Mouse (Mus musculus): ENCODE data around the gene March10.

Gene March10

DNA sequence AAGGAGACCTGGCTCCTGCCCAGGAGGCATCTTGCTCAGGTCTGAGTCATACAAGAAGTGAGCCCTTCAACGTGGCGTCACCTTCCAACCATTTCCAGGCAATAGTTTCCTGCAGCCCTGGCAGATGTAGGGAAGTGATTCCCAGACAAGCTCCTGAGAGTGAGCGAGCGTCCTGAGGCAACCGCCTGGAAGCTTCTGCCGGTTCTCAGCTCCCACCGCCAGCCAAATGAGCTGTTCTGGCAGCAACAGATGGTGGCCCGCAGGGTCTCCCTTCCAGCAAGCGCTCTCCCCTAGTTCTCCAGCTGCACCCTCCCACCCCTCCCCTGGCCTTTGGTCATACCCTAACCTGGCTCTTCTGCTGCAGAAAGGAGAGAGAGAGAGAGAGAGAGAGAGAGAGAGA, 54.2 kb downstream of the March10 start:
- no peak for DNase-seq (ENCODE audit: low spot score)

DNA sequence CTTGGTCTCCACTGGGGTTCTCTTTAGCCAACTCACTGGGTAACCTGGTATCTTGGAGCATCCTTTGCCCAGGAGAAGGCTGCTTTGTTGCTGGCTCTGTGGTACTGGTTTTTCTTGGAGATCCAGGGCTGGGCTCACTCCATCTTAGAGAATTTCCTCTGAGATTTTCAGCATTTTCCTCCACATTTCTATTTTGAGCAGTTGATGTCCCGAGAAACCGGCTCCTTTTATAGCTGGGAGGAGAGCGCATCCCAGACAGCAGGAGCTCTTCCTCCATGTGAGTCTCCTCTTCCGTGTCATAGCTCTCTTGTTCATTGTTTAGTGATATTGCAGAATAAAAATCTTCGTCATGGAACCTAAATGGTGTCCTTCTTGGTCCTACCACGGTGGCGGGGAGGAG, 66.2 kb downstream of the March10 start:
- no peak for DNase-seq (ENCODE audit: low spot score)

DNA sequence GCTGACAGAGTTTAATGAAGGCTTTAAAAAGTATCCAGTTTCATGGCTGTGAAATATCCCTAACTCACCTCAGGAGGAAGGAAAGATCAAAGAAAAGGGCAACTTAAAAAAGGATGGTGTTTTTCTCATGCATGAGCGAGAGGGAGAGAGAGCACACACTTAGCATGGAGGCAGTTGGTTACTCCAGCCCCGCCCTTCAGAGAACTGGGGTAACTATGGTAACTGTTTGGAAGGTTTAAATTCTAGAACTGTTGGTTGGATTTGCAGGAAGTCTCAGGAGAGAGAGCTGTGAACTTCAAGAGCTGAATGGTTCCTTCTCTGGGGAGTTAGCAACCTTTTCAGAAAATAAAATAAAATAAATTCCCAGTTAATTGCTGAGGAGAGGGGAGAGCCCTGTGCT, 67.9 kb downstream of the March10 start:
- DNase-seq (ENCODE audit: low spot score) = no peak

DNA sequence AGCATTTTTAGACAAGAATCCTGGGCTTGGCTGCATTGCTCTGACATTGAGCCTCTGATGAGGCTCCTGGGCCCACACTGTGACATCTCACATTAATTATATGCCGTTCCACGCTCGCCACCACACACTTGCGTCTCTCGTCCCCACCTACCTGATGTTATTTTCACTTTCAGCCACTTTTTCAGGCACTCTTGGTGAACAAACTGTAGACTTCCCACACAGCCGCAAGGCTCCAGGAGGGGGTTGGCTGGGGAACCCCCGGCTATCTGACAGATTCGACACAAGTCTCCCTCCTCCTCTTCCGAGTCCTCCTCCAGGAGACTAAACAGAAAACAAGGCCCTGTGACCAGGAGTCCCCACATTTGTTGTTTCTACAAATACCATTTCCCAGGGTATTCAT, 71.3 kb downstream of the March10 start:
- no peak for DNase-seq (ENCODE audit: low spot score)

DNA sequence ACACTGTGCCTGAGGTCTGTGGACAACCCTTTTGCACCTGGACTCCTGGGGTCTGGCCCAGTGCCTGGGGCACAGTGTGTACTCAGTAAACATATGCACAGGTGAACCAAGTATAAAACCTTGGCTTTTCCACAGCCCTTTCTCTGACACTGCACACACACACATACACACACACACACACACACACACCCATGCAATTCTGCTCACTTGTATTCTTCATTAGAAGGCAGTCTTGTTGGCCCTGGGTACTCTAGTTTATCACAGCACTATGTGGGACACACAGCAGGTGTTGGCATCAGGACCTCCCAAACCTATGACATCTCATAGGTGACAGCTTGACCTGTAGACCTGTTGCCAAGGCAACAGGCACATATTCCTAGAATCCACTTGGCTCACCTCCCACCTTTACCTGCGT, 80.7 kb downstream of the March10 start:
- no peak for DNase-seq (ENCODE audit: low spot score)

DNA sequence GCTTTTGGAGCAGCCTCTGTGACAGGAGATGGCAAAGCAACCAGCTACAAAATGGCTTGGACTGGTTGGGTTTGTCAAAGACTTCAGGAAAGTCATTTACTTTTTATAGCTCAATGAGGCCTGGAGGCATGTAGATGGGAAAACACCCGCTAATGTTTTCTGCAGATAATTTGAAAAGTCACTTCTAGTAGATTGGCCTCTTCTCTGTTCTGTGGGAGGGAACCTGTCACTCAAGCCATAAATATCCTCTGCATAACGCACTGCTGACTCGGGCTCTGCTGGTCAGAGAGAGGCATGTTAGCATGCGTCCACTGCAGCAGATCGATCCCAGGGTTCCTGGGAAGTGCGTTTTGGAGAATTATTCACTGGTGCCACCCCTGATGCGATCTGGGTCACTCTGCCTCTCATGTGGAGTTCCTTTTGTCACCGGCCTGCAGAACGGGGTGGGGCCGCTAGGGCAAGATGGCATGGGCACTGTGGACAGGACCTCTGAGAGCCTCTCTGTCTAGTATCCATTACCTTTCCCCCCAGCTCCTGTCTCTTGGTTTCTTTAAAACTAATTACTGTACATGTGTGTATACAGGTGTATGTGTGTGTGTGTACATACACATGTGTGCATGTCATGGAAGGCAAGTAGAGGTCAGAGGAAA, 81.9 kb downstream of the March10 start:
- DNase-seq (ENCODE audit: low spot score) = no peak

DNA sequence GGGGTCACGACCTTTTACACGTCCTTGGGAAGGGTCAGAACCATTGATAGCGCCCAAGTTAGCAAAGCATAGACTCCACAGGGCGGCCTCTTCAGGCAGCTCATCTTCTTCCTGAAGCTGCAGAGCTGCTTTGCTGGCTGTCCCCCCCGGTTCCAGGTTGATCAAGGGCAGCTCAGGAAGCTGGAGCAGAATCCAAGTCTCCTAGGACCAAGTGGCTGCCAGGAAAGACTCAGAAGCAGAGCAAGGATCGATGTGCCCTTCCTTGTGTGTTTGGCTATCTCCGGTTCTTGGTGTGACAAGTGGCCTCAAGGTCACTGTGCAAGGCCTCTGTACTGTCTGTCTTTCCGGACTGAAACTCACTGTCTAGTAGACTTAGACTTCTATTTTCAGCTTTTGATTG, 82.7 kb downstream of the March10 start:
- DNase-seq (ENCODE audit: low spot score) = no peak

DNA sequence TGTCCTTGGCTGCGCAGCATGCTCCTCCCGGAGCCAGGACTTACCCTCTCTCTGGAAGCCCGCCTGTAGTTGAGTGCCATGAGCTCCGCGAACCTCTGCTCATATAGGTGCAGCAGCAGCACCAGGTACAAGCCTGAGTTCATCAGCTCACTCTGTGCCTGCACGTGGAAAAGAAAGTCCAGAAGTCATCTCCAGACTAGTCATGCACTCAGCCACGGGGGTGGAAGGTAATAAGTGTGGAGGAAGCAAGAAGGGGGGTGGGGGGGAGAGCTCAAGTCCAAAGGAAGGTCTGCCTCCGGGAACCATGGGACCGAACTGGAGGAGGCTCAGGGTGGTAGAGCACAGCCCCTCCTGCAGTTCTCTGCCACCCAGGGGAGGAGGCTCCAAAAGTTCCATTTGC, 84.7 kb downstream of the March10 start:
- DNase-seq (ENCODE audit: low spot score) = no peak

DNA sequence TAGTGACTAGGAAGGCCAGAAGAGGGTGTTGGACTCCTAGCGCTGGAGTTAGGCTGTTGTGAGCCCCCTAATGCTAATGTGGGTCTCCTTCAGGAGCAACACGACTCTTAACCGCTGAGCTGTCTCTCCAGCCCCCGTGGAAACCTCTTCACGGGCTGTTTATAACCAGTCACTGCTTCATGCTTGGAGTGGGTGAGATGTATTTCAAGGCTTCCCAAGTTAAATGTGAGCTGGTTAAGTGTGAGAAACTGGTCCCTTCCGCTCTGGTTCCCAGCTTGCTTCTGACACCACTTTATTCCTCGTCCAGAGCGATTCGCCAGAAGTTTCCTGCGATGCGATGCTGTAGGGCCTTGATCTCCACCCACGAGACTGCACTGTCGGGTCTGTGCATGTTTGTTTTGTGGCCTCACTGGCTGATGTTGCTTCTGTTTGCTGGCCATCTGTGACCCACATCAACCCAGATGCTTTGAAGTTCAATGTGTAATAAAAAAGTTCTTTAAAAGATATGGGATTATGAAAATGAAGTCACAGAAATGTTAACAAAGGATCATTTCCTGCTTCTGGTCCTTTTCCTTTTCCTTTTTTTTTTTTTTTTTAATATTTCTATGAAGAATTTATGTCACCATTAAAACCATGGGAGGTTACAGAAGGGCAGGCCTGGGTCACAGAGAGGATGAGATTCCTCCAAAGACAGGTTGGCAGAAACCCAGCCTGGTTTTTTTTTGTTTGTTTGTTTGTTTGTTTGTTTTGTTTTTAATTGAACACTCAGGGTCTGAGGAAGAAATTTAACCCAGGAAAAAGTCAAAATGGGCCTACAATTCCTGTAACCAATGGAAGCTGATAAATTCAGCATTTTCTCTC, 86.8 kb downstream of the March10 start:
- no peak for DNase-seq (ENCODE audit: low spot score)

DNA sequence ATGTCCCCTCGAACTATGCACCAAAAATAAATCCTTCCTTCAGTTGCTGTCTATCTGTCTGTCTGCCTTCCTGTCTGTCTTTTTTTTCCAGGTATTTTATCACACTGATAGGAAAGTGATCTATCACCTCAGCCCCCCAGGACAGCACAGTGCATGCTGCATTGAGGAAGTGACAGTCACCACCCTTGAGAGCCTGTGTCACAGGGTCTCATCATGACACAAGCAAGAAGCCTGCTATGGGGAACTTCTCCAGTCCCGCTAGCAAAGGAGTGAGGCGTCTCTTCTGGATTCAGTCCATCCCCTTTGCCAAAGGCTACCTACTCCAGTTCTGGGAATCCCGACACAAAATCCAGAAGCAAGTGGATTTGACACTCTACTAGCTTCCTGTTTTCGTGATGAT, 87.7 kb downstream of the March10 start:
- no peak for DNase-seq (ENCODE audit: low spot score)

DNA sequence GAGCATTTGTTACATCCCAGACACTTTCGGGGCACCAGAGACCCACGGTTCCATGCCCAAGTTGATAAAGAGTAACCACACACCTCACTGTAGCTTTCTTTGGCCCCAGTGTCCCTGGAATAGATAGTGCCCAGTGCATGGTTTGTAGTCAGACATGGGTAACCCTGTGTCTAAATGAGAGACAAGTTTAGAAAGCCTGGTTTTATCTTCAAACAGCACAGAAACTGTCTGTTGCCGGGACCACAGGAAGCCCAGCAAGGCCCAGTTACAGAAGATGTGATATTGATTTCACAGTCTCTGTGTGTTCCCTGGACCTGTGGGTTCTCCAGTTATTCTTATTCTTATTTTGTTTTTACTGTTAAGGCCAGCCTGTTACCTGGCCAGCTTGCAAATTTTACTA, 89.4 kb downstream of the March10 start:
- DNase-seq (ENCODE audit: low spot score) = no peak

DNA sequence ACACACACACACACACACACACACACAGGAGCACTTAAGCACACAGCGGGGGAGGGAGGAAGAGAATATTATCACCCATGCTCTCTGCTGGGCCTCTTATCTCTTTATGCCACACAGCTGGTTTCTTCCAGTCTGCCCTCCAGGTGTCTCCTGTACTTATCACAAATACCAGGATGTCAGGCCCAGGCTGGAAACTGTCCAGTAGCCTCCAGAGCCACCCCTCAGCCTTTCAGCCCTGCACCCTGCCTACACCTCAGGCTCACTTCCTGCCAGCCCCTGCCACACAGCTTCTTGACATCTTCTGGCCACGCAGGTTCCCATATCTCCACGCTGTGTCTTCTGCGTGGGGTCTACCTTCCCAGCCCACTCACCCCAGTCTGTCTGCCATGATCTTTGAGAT, 90.5 kb downstream of the March10 start:
- DNase-seq (ENCODE audit: low spot score) = peak; percentile 66

DNA sequence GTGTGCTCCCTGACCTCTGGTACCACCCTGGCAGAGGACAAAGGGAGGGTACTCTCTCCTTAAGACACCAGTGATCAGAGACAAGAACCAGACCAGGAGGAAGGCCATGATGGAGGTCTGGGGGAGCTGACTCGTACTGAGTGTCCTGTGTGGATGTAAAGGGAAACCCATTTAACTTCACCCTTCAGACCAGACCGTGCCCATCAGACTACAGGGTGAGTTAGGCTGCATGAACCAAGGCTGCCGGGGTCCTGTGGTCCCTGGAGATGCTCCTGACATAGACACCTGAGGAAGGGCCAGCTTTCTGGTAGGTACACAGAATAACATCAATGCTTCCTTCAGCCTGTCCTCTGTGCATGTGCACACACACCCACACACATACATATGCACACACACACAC, 90.9 kb downstream of the March10 start:
- DNase-seq (ENCODE audit: low spot score) = peak; percentile 35

DNA sequence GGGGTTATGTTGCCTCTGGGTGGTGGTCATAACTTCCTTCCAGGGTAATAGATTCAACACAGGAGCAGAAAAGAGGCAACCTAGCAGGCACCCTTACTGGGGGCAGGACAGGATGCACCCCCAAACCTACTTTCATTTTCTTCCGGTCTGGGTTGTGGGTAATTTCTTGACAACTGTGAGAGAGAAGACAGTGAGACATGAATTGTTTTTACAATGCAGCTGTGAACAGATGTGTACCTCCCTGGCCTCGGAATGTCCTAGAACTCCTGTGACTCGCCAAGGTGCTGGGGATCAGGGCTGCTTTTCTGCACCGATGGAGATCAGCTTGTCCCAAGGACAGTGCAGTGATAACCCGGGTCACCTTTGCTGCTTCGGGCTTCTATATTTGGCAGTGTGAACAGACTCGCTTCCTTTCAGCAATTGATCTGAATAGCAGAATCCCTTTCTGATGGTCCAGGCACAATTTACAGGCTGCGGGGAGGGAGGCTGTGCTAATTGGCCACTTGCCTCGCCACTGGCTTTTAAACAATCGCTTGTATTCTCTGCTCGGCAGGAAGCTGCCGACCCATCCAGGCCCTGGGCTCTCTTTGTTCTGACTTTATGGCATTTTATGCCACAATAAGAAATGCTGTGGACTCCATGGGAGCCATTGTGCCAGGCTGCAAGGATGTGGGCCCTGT, 92.0 kb downstream of the March10 start:
- no peak for DNase-seq (ENCODE audit: low spot score)

DNA sequence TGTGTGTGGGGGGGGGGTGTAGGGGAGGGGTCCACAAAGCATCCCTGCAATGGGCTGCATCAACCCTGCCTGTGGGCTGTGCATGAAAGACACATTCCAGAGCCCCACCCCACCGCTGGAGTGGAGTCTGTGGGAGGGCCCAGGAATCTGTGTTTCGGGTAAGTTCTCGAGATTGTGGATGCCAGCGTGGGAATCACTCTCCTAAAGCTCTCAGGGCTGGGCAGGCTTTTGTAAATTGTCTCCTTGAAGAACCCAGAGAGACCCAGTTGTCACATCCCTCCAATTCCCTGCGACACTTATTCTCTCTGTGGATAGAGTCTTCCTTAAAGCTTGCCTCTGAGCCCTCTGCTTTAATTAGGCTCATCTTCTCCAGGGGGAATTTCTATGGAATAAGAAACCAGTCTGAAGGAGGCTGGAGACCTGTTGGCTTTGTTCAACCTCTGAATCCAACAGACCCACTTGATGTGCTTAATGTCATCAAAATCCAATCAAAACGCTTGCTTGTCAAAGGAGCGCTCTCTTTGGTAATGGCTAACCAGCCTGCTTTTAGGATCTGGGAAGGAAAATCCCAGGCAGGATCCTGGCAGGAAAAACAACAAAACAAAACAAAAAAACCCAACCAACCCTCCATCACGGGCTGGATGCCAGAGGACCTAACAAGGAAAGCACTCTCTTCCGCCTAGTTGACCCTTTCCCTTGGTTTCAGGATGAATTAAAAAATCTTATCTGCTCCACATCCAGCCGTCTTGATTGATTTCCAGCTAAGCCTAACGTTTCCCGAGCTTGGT, 92.7 kb downstream of the March10 start:
- no peak for DNase-seq (ENCODE audit: low spot score)

DNA sequence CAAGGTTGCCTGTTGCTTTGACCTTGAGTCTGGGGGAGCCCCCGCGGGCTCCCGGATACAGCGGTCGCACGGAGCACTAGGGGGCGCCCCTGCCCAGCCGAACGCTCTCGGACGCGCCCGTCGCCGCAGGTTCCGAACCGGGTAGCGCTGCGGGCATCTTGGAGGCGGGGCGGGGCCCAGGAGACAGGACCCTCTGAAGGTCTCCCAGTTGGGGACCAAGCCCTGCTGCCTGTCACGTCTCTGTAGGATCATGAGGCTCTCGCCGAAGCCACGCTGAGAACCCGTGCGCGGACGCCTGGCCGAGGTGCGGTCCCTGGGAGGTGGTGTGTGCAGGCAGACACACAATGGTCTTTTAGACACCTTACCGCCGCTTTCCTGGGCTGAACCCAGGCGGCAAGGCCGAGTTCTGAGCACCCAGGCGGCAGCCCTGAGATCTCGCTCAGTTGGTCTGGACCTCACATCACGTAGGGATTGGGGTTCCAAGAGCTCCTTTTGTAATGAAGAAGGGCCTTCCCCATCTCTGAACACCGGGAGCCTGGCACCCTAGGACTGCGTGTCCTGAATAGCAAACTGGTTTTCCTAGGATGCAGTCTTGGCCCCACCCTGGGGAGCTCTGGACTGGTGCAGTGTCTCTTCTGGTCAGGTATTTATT, 93.5 kb downstream of the March10 start:
- DNase-seq (ENCODE audit: low spot score) = peak; percentile 73

DNA sequence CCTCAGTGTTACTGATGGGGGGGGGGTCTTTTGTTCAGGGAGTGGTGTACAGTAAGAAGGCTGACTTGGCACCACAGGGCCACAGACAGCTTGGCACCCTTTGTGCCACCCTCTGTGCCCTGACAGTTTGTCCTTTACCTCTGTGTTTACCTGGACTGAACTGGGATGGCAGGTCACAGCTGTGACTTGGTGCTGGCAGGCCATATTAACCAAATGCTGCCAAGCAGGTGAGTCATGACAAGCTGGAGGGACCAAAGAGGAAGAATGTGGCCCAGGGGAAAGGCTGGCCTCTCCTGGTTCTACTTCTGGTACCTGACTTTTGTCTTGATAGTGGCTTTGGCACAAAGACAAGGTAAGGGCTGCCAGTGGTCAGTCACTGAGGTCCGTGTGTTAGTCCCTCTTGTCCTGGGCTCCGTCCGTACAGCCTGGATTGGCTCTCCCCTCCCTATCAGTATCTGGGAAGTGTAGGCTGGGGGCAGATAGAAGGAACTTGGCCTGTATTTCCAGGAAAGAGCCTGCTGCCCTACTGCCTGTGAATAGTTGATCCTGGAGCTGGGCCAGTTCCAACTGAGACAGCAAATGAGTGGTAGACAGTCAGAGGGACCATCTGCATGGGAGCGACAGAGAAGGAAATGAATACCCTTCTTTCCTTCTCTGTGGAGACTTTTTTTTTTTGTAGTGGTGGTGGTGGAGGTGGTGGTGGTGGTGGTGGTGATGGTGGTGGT, 94.3 kb downstream of the March10 start:
- DNase-seq (ENCODE audit: low spot score) = no peak

DNA sequence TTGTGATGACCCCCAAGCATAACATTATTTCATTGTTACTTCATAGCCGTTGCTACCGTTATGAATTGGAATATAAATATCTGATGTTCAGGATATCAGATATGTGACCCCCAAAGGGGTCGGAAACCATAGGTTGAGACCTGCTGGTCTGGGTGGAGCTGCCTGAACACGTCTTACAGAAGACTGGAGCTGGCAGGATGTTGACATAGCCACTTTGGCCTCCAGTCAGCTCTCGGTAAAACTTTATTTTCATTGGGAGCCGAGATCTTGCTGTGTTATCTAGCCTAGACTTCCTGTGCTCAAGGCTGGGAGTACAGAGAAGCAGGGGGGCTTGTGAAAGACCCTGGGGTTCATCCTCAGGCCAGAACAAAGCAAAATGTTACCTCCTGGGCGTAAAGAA, 100.2 kb downstream of the March10 start:
- DNase-seq (ENCODE audit: low spot score) = no peak

DNA sequence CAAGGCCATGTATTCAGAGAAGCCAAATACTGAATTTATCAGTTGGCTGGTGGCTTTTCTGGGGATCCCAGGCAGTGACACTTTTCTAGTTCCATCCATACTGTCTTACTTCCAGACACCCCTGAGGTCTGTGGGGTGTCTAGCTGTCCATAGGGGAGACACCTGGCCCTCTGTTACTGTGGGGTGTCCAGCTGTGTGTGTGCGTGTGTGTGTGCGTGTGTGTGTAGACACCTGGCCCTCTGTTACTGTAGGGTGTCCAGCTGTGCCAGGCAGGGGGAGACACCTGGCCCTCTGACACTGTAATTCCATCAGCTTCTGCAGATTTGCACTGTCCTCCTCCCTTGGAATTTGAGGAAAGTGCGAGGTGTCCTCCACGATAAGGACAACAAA, 102.6 kb downstream of the March10 start:
- DNase-seq (ENCODE audit: low spot score) = no peak

DNA sequence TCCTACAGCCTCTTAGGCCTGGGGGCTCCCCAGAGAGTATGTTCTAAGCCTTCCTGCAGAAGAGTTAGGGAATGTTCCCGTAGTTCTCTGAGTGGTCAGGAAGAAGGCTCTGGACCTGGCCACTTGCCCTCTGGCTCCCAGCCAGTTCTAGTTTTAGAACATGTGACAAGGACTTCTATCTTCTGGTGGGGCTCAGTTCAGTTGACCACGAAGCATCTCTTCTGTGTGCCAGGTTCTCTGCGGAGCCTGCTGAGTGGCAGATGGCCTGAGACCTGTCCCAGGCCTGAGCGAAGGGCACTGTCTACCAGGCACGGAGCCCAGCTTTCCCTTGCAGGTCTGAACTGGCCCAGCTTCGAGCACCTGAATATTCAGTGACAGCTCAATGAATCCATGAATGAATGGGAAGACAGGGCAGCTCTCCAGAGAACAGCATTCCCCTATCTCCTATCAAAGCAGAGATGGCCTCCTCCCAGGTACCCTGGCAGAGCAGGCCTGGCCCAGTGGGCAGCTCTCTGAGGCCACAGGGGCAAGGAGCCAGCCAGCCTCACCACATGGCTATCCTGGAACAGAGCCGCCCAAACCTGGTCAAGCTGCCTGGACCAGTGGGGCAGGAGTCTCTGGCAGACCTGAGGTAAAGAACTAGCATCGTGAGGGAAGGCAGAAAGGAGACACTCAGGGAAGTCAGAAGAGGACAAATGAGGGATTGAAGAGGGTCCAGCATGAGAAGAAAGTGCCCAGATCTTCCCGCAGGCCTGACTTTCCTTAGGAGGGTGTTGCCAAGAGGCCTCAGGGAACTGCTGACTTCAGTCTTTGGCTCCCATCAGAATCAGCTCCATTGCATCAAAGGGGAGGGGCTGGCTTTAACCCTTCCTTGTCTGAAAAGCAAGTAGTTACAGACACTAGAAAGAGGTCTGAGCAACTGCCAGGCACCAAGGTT, 103.3 kb downstream of the March10 start:
- DNase-seq (ENCODE audit: low spot score) = no peak
